Mouse (Mus musculus) embryo, embryonic 9.5 days (tissue): Measurements from ENCODE around the gene Ttc3.

Experiments
- DNase-seq: peaks from one replicate; pipeline ENCODE4 v3.0.0-alpha.2; 2017; ENCODE audit errors: extremely low spot score

Gene Ttc3

GRCm38 (mm10) chr16:94358091-94358490 is 12.3 kb upstream of the Ttc3 start:
- no peak for DNase-seq

- no peak for DNase-seq
Observed at GRCm38 (mm10) chr16:94360578-94361350, 9.7 kb upstream of the Ttc3 start.

- peak; percentile 48 for DNase-seq
Observed at GRCm38 (mm10) chr16:94362174-94362873, 8.1 kb upstream of the Ttc3 start.

GRCm38 (mm10) chr16:94363814-94364213 is 6.6 kb upstream of the Ttc3 start:
- no peak for DNase-seq

- no peak for DNase-seq
Observed at GRCm38 (mm10) chr16:94365435-94365834, 5.0 kb upstream of the Ttc3 start.

GRCm38 (mm10) chr16:94369596-94370172 is 734 bp upstream of the Ttc3 start:
- no peak for DNase-seq

GRCm38 (mm10) chr16:94370915-94371300 is 490 bp downstream of the Ttc3 start:
- DNase-seq, result peak; percentile 87

- peak; percentile 88 for DNase-seq
Observed at GRCm38 (mm10) chr16:94371301-94371931, 998 bp downstream of the Ttc3 start, which contains the start of gene Pigp. TSS of gene Pigp (minus strand) at chr16:94371842.

GRCm38 (mm10) chr16:94379386-94379785 is 9.0 kb downstream of the Ttc3 start:
- DNase-seq, result no peak

- DNase-seq, result no peak
Observed at GRCm38 (mm10) chr16:94383277-94383676, 12.9 kb downstream of the Ttc3 start.

- DNase-seq, result no peak
Observed at GRCm38 (mm10) chr16:94387690-94388089, 17.3 kb downstream of the Ttc3 start.

- DNase-seq, result no peak
Observed at GRCm38 (mm10) chr16:94392299-94392698, 21.9 kb downstream of the Ttc3 start.

- no peak for DNase-seq
Observed at GRCm38 (mm10) chr16:94395051-94395450, 24.6 kb downstream of the Ttc3 start.

- no peak for DNase-seq
Observed at GRCm38 (mm10) chr16:94396641-94397040, 26.2 kb downstream of the Ttc3 start.

- DNase-seq, result no peak
Observed at GRCm38 (mm10) chr16:94399141-94399540, 28.7 kb downstream of the Ttc3 start.

- no peak for DNase-seq
Observed at GRCm38 (mm10) chr16:94401636-94402035, 31.2 kb downstream of the Ttc3 start.

- no peak for DNase-seq
Observed at GRCm38 (mm10) chr16:94402185-94402584, 31.8 kb downstream of the Ttc3 start.

- no peak for DNase-seq
Observed at GRCm38 (mm10) chr16:94411287-94411686, 40.9 kb downstream of the Ttc3 start.

GRCm38 (mm10) chr16:94412198-94412597 is 41.8 kb downstream of the Ttc3 start:
- no peak for DNase-seq

GRCm38 (mm10) chr16:94412760-94413159 is 42.3 kb downstream of the Ttc3 start:
- no peak for DNase-seq

- DNase-seq, result no peak
Observed at GRCm38 (mm10) chr16:94414151-94414550, 43.7 kb downstream of the Ttc3 start.

GRCm38 (mm10) chr16:94420498-94420897 is 50.1 kb downstream of the Ttc3 start:
- no peak for DNase-seq
